Mouse (Mus musculus): ENCODE results near the gene Slc26a10.
A peak's percentile ranks its signal among the peaks of the same experiment; 100 is the strongest.

- TF ChIP-seq CTCF (IDR thresholded peaks at IDR 0.05; ENCODE audit: extremely low read depth, insufficient read depth, insufficient read length, insufficient replicate concordance) (peak; percentile 68; the same call in 1 of the 2 replicates), POLR2A (IDR thresholded peaks at IDR 0.05; ENCODE audit: low read depth, low read length) (no peak)
These were observed 2.7 kb downstream of the Slc26a10 start for GRCm38 (mm10) chr10:127177719-127178118.
